Mouse (Mus musculus) intestine, embryonic 16.5 days (tissue): ENCODE measurements around the gene Slc35f5. TPM values are rescaled to one million over a fixed set of nuclear protein-coding genes. Genes with fewer than 3 reads are reported as not detected.

Source experiments
- ATAC-seq: fragments of 200-750 bp; cut with Nextera tagmentation; 2 replicates; pipeline ENCODE4 v1.8.0; 2017; ENCODE audit warnings: moderate TSS enrichment, moderate library complexity
- H3K27ac ChIP-seq: fragments of 300-500 bp; sonication (generic); 2 replicates; pipeline ENCODE4 v1.5.1; 2014; ENCODE audit warnings: mild to moderate bottlenecking, low read length
- H3K27me3 ChIP-seq: fragments of 300-500 bp; sonication (generic); replicated peaks from 2 replicates; pipeline ENCODE4 v1.6.1; 2014; ENCODE audit warnings: low read length, control low read depth, mixed read lengths; ENCODE audit not compliant: control insufficient read depth, insufficient read depth
- H3K36me3 ChIP-seq: fragments of 300-500 bp; sonication (generic); 2 replicates; pipeline ENCODE4 v1.6.1; 2014; ENCODE audit warnings: low read length, control low read depth; ENCODE audit not compliant: control insufficient read depth, insufficient read depth
- H3K4me1 ChIP-seq: fragments of 300-500 bp; sonication (generic); 2 replicates; pipeline ENCODE4 v1.6.1; 2014; ENCODE audit warnings: low read length, control low read depth, mixed read lengths; ENCODE audit not compliant: control insufficient read depth, insufficient read depth
- H3K4me2 ChIP-seq: fragments of 300-500 bp; sonication (generic); 2 replicates; pipeline ENCODE4 v1.6.1; 2014; ENCODE audit warnings: low read depth, low read length, control low read depth
- H3K4me3 ChIP-seq: fragments of 300-500 bp; sonication (generic); 2 replicates; pipeline ENCODE4 v1.5.1; 2014; ENCODE audit warnings: mild to moderate bottlenecking, low read length
- H3K9ac ChIP-seq: fragments of 300-500 bp; sonication (generic); 2 replicates; pipeline ENCODE4 v1.6.1; 2014; ENCODE audit warnings: low read depth, low read length
- H3K9me3 ChIP-seq: fragments of 300-500 bp; sonication (generic); 2 replicates; pipeline ENCODE4 v1.6.1; 2016; ENCODE audit warnings: low read length, control low read depth; ENCODE audit not compliant: control insufficient read depth
- WGBS: fragments of 180-500 bp; shearing (Covaris S2); extraction: QIAGEN DNeasy Blood & Tissue Kit; methylation state at CpG from one replicate; pipeline ENCODE4 v1.1.7; 2014; 5-methylcytosine and 5-hydroxymethylcytosine counted together
- polyA plus RNA-seq: library from polyadenylated mRNA; unstranded; fragments of >200 nt; fragmentation: Nextera tagmentation; extraction: Ambion mirVana; gene quantifications from 2 replicates; pipeline ENCODE4 v1.2.1, GENCODE M21; 2015

The Slc35f5 gene
- polyA plus RNA-seq, 1 experiment from 2014 or later, result 49.1 TPM

GRCm38 (mm10) chr1:125561206-125561605, 811 bp downstream of the Slc35f5 start:
- ATAC-seq, result peak; percentile 27
- Histone ChIP-seq H3K4me1 (peaks cover 8% of the 10 kb centered on the region), H3K27ac (peak overlapping the region; percentile 98), H3K4me2 (peak overlapping the region; percentile 79), H3K4me3 (peak overlapping the region; percentile 90), H3K9ac (peak overlapping the region; percentile 99), H3K36me3 (no peaks in the 10 kb centered on the region), H3K27me3 (no peaks in the 10 kb centered on the region), H3K9me3 (no peaks in the 10 kb centered on the region)
- WGBS, result under 1% methylated on average over 29 of the region's 29 CpGs

- peaks cover 8% of the 10 kb centered on the region for H3K4me1 ChIP-seq
- 73% methylated on average over 4 of the region's 4 CpGs for WGBS
- ATAC-seq, result no peak
- H3K4me2 ChIP-seq, result peak overlapping the region; percentile 79
- H3K4me3 ChIP-seq, result peak overlapping the region; percentile 90
- H3K9ac ChIP-seq, result peak overlapping the region; percentile 99; the same call in 1 of the 2 replicates
- no peaks in the 10 kb centered on the region for H3K36me3 ChIP-seq
- H3K27ac ChIP-seq, result no peak overlapping the region
- H3K27me3 ChIP-seq, result no peaks in the 10 kb centered on the region
- no peaks in the 10 kb centered on the region for H3K9me3 ChIP-seq
Measured at GRCm38 (mm10) chr1:125561841-125562240, 1.4 kb downstream of the Slc35f5 start.

- Histone ChIP-seq H3K27me3 (no peaks in the 10 kb centered on the region), H3K9ac (no peak overlapping the region), H3K4me1 (no peaks in the 10 kb centered on the region), H3K4me2 (no peak overlapping the region), H3K9me3 (no peaks in the 10 kb centered on the region), H3K4me3 (no peak overlapping the region), H3K27ac (no peak overlapping the region), H3K36me3 (peaks cover 13% of the 10 kb centered on the region; the same call in 1 of the 2 replicates)
- no peak for ATAC-seq
- 93% methylated on average over 4 of the region's 4 CpGs for WGBS
Measured at GRCm38 (mm10) chr1:125568126-125568525, 7.7 kb downstream of the Slc35f5 start.

GRCm38 (mm10) chr1:125574219-125574618, 13.8 kb downstream of the Slc35f5 start:
- H3K36me3 ChIP-seq, result peaks cover 22% of the 10 kb centered on the region
- ATAC-seq, result no peak

GRCm38 (mm10) chr1:125575458-125576114, 15.2 kb downstream of the Slc35f5 start:
- Histone ChIP-seq H3K9ac (no peak overlapping the region), H3K36me3 (peaks cover 17% of the 10 kb centered on the region), H3K4me1 (no peaks in the 10 kb centered on the region), H3K27me3 (no peaks in the 10 kb centered on the region), H3K4me2 (no peak overlapping the region), H3K4me3 (no peak overlapping the region), H3K9me3 (0 out of 2 replicates have a peak, but pooled peaks cover 4% of the 10 kb centered on the region), H3K27ac (no peak overlapping the region)
- no peak for ATAC-seq
- WGBS, result 89% methylated on average over 10 of the region's 10 CpGs

More at GRCm38 (mm10) chr1:125574219-125574618, 13.8 kb downstream of the Slc35f5 start:
- H3K27ac ChIP-seq, result no peak overlapping the region
- H3K27me3 ChIP-seq, result no peaks in the 10 kb centered on the region
- H3K9ac ChIP-seq, result no peak overlapping the region
- H3K4me2 ChIP-seq, result no peak overlapping the region
- 0 out of 2 replicates have a peak, but pooled peaks cover 4% of the 10 kb centered on the region for H3K9me3 ChIP-seq
- WGBS, result 80% methylated on average over 2 of the region's 2 CpGs
- no peaks in the 10 kb centered on the region for H3K4me1 ChIP-seq
- no peak overlapping the region for H3K4me3 ChIP-seq

- peaks cover 23% of the 10 kb centered on the region for H3K36me3 ChIP-seq
- no peak for ATAC-seq
Measured at GRCm38 (mm10) chr1:125576965-125577364, 16.6 kb downstream of the Slc35f5 start.

GRCm38 (mm10) chr1:125578091-125578490, 17.7 kb downstream of the Slc35f5 start:
- Histone ChIP-seq H3K4me2 (no peak overlapping the region), H3K9me3 (0 out of 2 replicates have a peak, but pooled peaks cover 4% of the 10 kb centered on the region), H3K27ac (no peak overlapping the region), H3K9ac (no peak overlapping the region), H3K4me1 (no peaks in the 10 kb centered on the region), H3K27me3 (no peaks in the 10 kb centered on the region), H3K36me3 (peaks cover 20% of the 10 kb centered on the region), H3K4me3 (no peak overlapping the region)
- no peak for ATAC-seq
- 59% methylated on average over 1 of the region's 1 CpGs for WGBS

More at GRCm38 (mm10) chr1:125576965-125577364, 16.6 kb downstream of the Slc35f5 start:
- Histone ChIP-seq H3K4me2 (no peak overlapping the region), H3K9ac (no peak overlapping the region), H3K27me3 (no peaks in the 10 kb centered on the region), H3K9me3 (0 out of 2 replicates have a peak, but pooled peaks cover 4% of the 10 kb centered on the region), H3K27ac (no peak overlapping the region), H3K4me1 (no peaks in the 10 kb centered on the region), H3K4me3 (no peak overlapping the region)

- no peak for ATAC-seq
- no peak overlapping the region for H3K9ac ChIP-seq
- WGBS, result 96% methylated on average over 3 of the region's 3 CpGs
- no peaks in the 10 kb centered on the region for H3K27me3 ChIP-seq
- no peak overlapping the region for H3K27ac ChIP-seq
- no peak overlapping the region for H3K4me2 ChIP-seq
- H3K36me3 ChIP-seq, result peaks cover 18% of the 10 kb centered on the region
- no peaks in the 10 kb centered on the region for H3K9me3 ChIP-seq
- no peaks in the 10 kb centered on the region for H3K4me1 ChIP-seq
- H3K4me3 ChIP-seq, result no peak overlapping the region
Measured at GRCm38 (mm10) chr1:125581134-125581533, 20.7 kb downstream of the Slc35f5 start.

- Histone ChIP-seq H3K4me2 (no peak overlapping the region), H3K27ac (no peak overlapping the region), H3K4me1 (no peaks in the 10 kb centered on the region), H3K9ac (no peak overlapping the region), H3K27me3 (no peaks in the 10 kb centered on the region), H3K4me3 (no peak overlapping the region), H3K9me3 (0 out of 2 replicates have a peak, but pooled peaks cover 6% of the 10 kb centered on the region), H3K36me3 (no peaks in the 10 kb centered on the region)
- WGBS, result 71% methylated on average over 4 of the region's 4 CpGs
- ATAC-seq, result no peak
Measured at GRCm38 (mm10) chr1:125603620-125604019, 43.2 kb downstream of the Slc35f5 start.
